Mouse (Mus musculus): ENCODE results near the gene Hjurp.
A peak's percentile ranks its signal among the peaks of the same experiment; 100 is the strongest.

The Hjurp gene

DNA sequence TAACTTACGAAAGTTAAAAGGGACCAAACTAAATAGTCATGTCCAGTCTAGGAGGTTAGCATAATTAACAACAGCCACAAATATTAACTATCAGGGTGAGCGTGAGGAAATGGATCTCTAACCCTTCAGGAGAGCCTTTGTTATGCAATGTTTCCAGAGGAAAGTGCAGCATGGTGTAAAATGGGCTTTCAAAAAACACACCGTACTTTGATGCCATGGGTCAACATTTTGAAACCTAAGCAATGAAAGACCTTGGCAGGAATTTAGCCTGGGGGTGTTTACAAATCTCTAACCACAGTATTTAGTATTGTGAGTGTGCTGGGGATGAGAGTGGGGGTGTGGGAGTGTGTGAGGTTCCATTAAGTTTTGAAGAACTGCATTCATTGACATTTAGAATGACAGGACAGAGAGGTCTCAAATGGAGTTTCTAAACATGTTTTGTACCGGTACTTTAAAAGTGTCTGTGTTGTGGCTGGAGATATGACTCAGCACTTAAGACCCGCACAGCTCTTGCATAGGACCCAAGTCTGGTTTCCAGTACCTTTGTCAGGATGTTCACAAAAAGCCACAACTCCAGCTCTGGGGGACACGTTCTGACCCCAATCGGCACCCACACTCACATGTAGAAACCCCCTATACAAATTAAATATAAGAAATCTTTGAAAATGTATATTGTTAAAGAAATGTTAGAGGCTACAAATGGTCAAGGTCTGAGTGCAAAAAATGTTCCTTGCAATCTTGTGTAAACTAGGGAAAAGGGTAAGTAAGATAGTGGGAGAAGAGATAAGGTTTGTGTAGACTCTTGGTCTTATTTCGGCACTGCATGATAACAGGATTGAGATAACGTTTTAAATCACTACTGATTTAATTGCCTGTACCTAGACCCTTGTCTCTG, 1.9 kb upstream of the Hjurp start:
- peak; percentile 48 to 85 for DNase-seq

GRCm38 (mm10) chr1:88277818-88278511, 532 bp upstream of the Hjurp start:
- DNase-seq, result peak in 1 of 2 experiments; percentile 32

GRCm38 (mm10) chr1:88276524-88277097, 822 bp downstream of the Hjurp start:
- peak in 1 of 2 experiments; percentile 43 for DNase-seq

DNA sequence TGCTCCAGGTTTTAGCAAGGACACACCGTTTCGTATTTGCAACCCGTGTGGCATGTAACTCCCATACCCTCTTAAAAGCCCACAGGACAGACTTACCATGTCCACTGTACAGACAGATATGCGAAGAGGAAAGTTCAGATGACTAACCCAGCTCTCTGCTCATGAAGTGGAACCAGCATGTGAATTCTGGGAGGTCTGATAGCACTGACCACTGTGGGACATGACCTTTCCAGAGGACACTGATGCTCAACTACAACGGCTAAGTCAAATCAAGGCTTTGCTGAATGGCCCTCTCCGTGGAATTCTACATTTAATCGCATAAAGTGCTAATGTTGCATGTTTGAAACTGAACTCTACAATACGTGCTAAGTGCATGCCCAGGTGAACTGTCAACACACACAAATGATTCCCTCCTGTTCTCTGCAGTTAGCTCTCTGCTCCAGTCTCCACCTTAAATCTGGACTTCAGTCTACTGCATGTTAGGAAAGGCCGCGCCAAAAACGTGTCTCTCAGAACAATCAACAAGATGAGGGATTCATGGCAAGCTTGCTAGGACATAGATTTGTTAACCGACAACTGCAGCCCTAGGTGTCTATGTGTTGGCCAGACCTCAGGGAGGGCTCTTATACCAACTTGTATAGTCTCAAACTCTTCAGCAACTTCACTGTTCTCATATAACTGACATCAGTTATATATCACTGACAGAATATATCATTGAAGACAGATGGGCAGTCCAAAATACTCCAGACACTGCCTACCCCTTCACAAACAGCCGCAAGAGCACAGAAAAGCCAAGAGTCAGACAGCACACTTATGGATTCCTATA, 1.5 kb downstream of the Hjurp start:
- DNase-seq, result peak in 1 of 2 experiments; percentile 10

- DNase-seq, result no peak
Measured at GRCm38 (mm10) chr1:88275078-88275680, 2.3 kb downstream of the Hjurp start.

- DNase-seq, result peak in 1 of 2 experiments; percentile 5
Measured at GRCm38 (mm10) chr1:88274371-88275077, 2.9 kb downstream of the Hjurp start.

GRCm38 (mm10) chr1:88273832-88274231, 3.6 kb downstream of the Hjurp start:
- no peak for DNase-seq

- no peak for DNase-seq
Measured at GRCm38 (mm10) chr1:88273326-88273725, 4.1 kb downstream of the Hjurp start.

DNA sequence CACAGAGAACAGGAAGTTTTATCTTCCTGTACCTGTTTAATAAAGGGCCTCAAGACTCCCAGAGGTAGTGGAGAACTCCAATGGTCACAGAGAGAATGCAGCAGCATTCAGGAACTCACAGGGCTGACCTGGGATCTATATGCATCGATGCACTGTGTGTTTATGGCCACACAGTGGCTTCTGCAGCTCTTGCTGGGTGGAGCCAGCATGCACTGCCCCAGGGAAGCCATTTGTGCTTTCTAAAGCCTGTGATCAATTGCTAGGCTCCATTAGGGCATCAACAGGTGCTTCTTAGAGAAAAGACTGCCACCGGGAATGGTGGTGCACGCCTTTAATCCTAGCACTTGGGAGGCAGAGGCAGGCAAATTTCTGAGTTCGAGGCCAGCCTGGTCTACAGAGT, 4.6 kb downstream of the Hjurp start:
- DNase-seq, result no peak

DNA sequence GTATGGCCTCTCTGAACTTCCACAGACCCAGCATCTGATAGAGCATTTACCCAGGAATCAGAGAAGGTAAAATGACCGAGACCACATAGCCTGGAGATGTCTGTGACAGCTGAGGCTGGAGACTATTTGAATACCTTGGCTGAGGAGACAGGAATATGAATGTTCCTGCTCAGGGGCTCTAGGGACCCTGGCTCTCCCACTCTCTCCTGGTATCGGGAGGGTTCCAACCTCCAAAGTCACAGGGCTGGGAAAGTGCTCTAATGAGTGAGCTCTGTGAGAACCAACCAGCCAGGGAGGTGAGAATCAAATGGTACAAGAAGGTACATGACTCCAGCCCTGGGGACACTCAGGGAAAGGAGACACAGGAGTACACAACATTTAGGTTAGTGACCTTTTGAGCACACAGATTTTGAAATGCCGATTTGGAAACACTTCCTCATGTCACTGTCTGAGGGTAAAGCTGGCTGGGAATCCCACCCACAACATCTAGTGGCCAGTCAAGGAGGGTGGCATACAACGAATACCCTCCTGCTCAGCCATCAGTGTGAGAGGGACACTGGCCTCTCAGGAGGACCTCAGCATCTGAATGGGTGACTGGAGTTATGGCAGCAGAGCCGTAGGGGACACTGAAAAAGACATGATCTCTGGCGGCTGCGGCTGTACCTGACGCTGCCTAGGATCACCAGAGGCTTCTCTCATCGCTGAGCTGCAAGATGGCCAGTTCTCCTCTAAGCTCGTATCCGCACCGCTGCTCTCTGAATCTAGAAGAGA, 7.7 kb downstream of the Hjurp start:
- DNase-seq, result no peak

DNA sequence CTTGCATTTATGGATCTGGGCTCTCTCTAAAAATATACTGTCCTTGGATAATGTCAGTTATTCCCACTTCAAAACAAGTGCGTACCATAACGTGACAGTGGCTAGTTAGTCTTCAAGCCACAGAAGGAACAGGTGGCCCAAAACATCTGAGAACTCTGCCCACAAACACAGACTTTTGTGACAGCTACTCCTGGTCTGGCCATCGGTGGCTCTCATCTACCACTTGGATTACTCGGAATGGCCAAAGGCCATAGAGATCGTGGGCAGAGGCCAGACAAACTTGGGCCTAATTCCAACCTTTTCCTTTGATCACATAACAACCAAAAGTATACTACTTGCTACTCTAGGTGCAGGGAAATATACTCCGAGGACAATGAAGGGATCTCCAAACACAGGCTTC, 9.4 kb downstream of the Hjurp start:
- no peak for DNase-seq

DNA sequence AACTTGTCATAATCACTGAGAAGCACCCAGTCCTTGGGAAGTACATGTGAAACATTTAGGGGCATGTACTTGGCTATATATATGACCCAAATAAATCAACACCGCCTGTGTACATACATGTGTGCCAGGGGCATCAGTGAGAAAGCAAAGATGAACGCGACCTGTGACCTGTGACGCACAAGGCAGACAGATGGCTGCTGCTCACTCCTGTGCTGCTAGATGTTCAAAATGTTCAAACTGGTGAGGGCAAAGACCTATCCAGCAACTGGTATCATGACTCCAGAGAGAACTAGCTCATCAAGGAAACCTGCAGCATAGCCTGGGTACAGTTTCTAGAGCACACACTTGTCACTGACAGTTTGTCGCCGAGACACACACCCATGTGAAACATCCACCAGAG, 9.9 kb downstream of the Hjurp start:
- no peak for DNase-seq

GRCm38 (mm10) chr1:88266123-88266522, 11.3 kb downstream of the Hjurp start:
- no peak for DNase-seq

DNA sequence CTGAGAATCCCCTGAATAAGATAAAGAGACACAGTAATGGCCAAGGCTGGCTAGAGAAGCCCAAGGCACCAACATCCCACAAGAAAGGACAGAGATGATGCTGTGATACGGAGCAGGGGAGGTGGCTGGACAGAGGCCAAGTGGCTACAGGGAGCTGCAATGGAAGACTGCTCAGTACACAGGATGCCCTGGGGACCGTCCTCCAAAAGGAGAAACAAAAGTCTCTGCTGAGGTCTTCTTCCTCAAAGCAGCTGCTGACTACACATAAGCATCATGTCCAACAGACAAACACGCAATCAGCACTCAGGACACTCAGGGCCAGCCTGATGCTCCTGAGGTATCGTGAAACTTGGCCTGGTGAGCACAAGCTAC, 12.6 kb downstream of the Hjurp start:
- DNase-seq, result peak in 1 of 2 experiments; percentile 56

- DNase-seq, result no peak
Measured at GRCm38 (mm10) chr1:88264237-88264868, 13.1 kb downstream of the Hjurp start.

DNA sequence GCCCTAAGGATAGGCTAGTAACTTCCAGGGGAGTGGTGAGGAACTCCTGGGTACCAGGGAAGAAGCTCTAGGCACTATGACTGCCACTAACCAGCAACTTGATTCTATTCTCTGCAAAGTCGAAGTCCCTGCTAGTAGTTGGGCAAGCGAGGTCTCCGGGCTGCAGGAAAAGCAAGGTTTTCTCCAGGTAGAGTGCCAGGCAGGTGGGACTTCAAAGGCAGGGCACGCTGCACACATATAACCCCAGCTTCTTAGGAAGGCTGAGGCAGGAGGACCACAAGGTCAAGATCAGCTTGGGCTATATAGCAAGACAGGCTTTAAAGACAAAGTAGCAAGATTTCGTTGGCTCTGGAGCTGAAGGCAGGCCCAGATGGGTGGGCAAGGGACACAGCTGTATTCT, 13.7 kb downstream of the Hjurp start:
- DNase-seq, result no peak

DNA sequence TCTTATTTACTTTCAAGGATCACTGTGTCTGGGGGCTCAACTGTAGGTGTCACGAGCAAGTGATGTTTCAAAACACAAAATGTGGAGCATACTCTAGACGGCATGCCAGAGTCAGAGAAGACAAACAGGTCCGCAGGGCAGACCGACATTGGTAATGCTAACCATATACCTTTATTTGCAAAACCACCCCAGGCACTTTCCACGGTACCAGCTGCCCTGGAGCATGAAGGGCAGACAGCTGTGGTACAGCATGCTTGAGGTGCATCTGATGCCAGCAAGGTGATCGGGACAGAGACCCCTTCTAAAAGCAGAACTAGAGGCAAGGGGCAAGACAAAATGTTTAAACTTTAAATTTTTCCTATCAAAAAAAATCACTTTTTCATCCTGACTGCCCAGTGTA, 14.5 kb downstream of the Hjurp start:
- DNase-seq, result no peak

DNA sequence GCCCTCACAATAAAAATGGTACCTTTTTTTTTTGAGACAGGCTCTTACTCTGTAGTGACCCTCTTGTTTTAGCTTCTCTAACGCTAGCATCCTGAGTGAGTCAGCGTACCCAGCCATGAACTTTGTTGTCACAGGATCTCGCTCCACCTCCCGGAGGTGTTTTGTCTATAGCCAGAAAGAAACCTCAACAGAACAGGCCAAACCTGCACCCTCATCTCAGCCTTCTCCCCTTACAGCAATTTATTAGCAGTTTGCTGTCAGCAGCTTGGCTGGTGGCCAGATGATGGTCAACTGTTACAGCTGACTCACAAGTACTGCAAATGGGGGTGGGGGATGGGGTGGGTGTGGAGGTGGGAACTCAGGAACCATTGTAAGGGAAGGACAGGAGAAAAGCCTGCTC, 15.2 kb downstream of the Hjurp start:
- DNase-seq, result peak; percentile 63 to 72

DNA sequence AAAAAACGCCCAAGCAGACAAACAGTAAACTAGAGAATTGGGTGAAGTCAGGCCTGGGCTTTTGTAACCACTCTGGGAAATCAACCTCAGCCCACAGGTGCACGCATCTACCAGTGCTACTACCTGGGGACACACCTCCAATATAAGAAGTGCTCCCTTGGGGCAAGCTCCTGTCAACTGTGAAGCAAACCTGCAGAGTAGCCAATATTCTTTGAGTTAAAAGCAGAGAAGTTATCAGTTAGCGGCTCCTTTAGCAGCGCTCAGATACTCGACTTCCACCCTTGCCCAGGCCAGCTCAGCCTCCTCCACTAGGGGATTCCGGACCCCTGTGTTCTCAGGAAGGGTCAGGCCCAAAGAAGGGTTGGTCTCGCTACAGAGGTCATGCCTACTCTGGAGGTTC, 15.7 kb downstream of the Hjurp start:
- DNase-seq, result no peak

GRCm38 (mm10) chr1:88260604-88261377, 16.6 kb downstream of the Hjurp start:
- no peak for DNase-seq

All from kidney, postnatal 36 days (tissue).